Mouse (Mus musculus) limb, embryonic 14.5 days (tissue): Measurements from ENCODE around the gene Slc10a1. TPM values are rescaled to one million over a fixed set of nuclear protein-coding genes. Genes with fewer than 3 reads are reported as not detected.
"Not testable (repeated sequence)": the region's sequence is repeated elsewhere in the genome, so short reads cannot be mapped to it uniquely, and the experiment has no call there.

Source experiments
- ATAC-seq: fragments of 200-750 bp; cut with Nextera tagmentation; 2 replicates; pipeline ENCODE4 v1.8.0; 2017; ENCODE audit warnings: low read depth, moderate number of reproducible peaks, moderate TSS enrichment; ENCODE audit not compliant: low FRiP score
- DNase-seq: peaks from one replicate; pipeline ENCODE4 v3.0.0-alpha.2; 2015; ENCODE audit warnings: low spot score
- H3K27ac ChIP-seq: fragments of 300-500 bp; sonication (generic); replicated peaks from 2 replicates; pipeline ENCODE4 v1.5.1; 2014; ENCODE audit warnings: low read depth, mild to moderate bottlenecking, low read length, moderate library complexity, mixed read lengths
- H3K27me3 ChIP-seq: fragments of 300-500 bp; sonication (generic); 2 replicates; pipeline ENCODE4 v1.6.1; 2014; ENCODE audit warnings: low read length, mixed read lengths; ENCODE audit not compliant: control insufficient read depth, insufficient read depth
- H3K36me3 ChIP-seq: fragments of 300-500 bp; sonication (generic); 2 replicates; pipeline ENCODE4 v1.6.1; 2014; ENCODE audit warnings: mild to moderate bottlenecking, low read length, moderate library complexity, mixed read lengths; ENCODE audit not compliant: control insufficient read depth, insufficient read depth
- H3K4me1 ChIP-seq: fragments of 300-500 bp; sonication (generic); 2 replicates; pipeline ENCODE4 v1.6.1; 2014; ENCODE audit warnings: antibody characterized with exemption, low read length, mixed read lengths; ENCODE audit not compliant: control insufficient read depth, insufficient read depth
- H3K4me2 ChIP-seq: fragments of 300-500 bp; sonication (generic); replicated peaks from 2 replicates; pipeline ENCODE4 v1.6.1; 2014; ENCODE audit warnings: low read depth, mild to moderate bottlenecking, low read length, moderate library complexity; ENCODE audit not compliant: severe bottlenecking
- H3K4me3 ChIP-seq: fragments of 300-500 bp; sonication (generic); replicated peaks from 2 replicates; pipeline ENCODE4 v1.5.1; 2014; ENCODE audit warnings: low read length
- H3K9ac ChIP-seq: fragments of 300-500 bp; sonication (generic); 2 replicates; pipeline ENCODE4 v1.6.1; 2014; ENCODE audit warnings: mild to moderate bottlenecking, low read depth, low read length, moderate library complexity; ENCODE audit not compliant: severe bottlenecking
- H3K9me3 ChIP-seq: fragments of 300-500 bp; sonication (generic); 2 replicates; pipeline ENCODE4 v1.6.1; 2016; ENCODE audit warnings: low read length; ENCODE audit not compliant: control insufficient read depth
- POLR2A ChIP-seq: fragments of 200-500 bp; IDR thresholded peaks from 2 replicates; pipeline ENCODE4 v1.8.0; 2012; ENCODE audit warnings: inconsistent platforms, mild to moderate bottlenecking, moderate library complexity, borderline replicate concordance; ENCODE audit not compliant: insufficient read depth, insufficient read length; ENCODE audit errors: extremely low read depth
- WGBS: fragments of 180-500 bp; shearing (Covaris S2); extraction: QIAGEN DNeasy Blood & Tissue Kit; methylation state at CpG from one replicate; pipeline ENCODE4 v1.1.7; 2014; 5-methylcytosine and 5-hydroxymethylcytosine counted together
- polyA plus RNA-seq, 2 experiments: library from polyadenylated mRNA; depleted of rRNA in 1 of 2; stranded (reverse) in 1 of 2; unstranded in 1 of 2; fragments of >200 nt; fragmentation: Nextera tagmentation in 1 of 2; extraction: Ambion mirVana in 1 of 2; gene quantifications; 2 replicates each; pipeline versions ENCODE4 v1.2.1 to v1.2.3; 2012 to 2014

The Slc10a1 gene
- polyA plus RNA-seq, 2 experiments: 0.45 TPM; not detected in 1

DNA sequence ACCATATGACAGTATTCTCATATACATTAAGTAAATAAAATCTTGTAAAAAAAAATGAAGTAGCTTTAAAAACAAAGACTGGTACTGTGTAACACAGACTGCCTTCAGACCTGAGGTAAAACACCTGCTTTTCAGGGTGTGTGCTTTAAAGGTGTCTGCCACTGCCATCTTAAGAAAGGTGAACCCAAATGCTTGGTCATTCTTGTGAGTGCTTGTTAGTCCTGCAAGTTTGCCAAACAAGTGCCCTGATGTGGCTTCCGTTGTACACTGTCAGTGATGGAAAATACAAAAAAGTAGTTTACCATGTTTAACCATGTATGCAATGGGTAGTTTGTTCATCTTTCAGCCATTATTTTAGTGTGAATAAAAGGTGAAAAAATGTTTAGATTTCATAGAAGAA lies 16.0 kb downstream of the Slc10a1 start:
- peaks cover 90% of the 10 kb centered on the region for H3K36me3 ChIP-seq
- no peak overlapping the region for H3K4me3 ChIP-seq
- no peak overlapping the region for H3K27ac ChIP-seq
- H3K4me2 ChIP-seq: no peak overlapping the region
- H3K9ac ChIP-seq: no peak overlapping the region
- H3K27me3 ChIP-seq: no peaks in the 10 kb centered on the region
- TF ChIP-seq POLR2A: no peak
- peaks cover 2% of the 10 kb centered on the region; the same call in 1 of the 2 replicates for H3K4me1 ChIP-seq
- 100% methylated on average over 1 of the region's 1 CpGs for WGBS
- no peak for ATAC-seq
- no peak for DNase-seq
- H3K9me3 ChIP-seq: no peaks in the 10 kb centered on the region

DNA sequence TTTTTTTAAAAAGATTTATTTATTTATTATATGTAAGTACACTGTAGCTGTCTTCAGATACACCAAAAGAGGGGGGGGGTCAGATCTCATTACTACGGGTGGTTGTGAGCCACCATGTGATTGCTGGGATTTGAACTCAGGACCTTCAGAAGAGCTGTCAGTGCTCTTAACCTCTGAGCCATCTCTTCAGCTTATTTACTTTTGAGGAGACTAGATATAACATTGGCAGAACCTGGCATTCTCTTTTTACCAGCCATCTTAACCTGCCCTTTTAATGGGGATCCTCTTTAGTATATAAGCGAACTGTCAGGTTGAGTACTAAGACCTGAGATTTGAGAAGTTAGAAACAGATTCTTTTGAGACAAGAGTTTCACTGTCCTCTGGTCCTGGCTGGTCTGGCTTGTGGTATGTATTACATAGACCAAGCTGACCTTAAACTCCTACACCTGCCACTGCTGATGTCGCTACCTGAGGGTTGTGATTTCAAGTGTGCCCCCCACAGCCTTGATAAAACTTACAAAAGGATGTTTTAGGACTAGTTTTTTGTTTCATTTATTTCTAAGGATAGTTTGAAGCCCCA lies 16.8 kb downstream of the Slc10a1 start:
- Histone ChIP-seq H3K36me3 (peaks cover 90% of the 10 kb centered on the region), H3K4me1 (peaks cover 4% of the 10 kb centered on the region), H3K27me3 (no peaks in the 10 kb centered on the region), H3K4me3 (no peak overlapping the region), H3K9ac (no peak overlapping the region), H3K27ac (no peak overlapping the region), H3K4me2 (no peak overlapping the region), H3K9me3 (no peaks in the 10 kb centered on the region)
- ATAC-seq (no peak), DNase-seq (no peak)
- TF ChIP-seq POLR2A: no peak
- WGBS: 89% methylated on average over 3 of the region's 3 CpGs

DNA sequence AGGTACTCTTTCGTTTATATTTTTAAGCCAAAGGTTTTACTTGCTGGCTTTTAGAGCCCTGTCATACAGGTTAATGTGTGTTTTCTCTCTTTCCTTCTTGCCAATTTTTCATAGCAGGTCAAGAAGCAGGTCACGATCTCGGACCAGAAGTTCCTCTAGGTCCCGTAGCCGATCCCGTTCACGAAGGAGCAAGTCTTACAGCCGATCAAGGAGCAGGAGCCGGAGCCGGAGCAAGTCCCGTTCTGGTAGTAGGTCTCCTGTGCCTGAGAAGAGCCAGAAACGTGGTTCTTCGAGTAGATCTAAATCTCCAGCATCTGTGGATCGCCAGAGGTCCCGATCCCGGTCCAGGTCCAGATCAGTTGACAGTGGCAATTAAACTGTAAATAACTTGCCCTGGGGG lies 18.9 kb downstream of the Slc10a1 start:
- not testable (repeated sequence) for H3K27me3 ChIP-seq, H3K27ac ChIP-seq, H3K9ac ChIP-seq, DNase-seq, ATAC-seq, H3K4me3 ChIP-seq, H3K4me2 ChIP-seq, H3K9me3 ChIP-seq, H3K4me1 ChIP-seq
- 92% methylated on average over 15 of the region's 16 CpGs for WGBS
- H3K36me3 ChIP-seq: peaks cover 73% of the 10 kb centered on the region

DNA sequence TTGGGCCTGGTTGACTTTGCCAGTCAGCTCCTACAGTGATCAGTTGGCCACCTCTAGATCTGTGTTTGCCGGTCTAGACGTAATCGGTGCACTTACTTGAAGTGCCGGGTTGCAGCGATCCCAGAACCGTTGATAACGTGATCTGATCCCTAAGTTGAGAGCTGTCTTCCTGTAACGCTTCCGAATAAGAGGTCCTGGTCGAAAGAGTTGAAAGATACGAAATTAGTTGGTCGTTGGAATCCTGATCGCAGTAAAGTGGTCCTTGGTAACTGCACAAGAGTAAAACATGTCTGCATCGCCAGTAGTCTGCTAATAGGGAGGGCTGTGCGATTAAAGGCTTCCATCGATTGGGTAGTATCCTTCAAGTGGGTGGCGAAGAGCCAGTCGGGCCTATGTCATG lies 20.3 kb downstream of the Slc10a1 start:
- no peaks in the 10 kb centered on the region for H3K27me3 ChIP-seq
- H3K36me3 ChIP-seq: peaks cover 59% of the 10 kb centered on the region
- H3K27ac ChIP-seq: no peak overlapping the region
- ATAC-seq (no peak), DNase-seq (no peak)
- H3K4me3 ChIP-seq: no peak overlapping the region
- 92% methylated on average over 18 of the region's 18 CpGs for WGBS
- no peaks in the 10 kb centered on the region for H3K9me3 ChIP-seq
- no peak overlapping the region for H3K9ac ChIP-seq
- peaks cover 7% of the 10 kb centered on the region for H3K4me1 ChIP-seq
- no peak for TF ChIP-seq POLR2A
- H3K4me2 ChIP-seq: no peak overlapping the region

DNA sequence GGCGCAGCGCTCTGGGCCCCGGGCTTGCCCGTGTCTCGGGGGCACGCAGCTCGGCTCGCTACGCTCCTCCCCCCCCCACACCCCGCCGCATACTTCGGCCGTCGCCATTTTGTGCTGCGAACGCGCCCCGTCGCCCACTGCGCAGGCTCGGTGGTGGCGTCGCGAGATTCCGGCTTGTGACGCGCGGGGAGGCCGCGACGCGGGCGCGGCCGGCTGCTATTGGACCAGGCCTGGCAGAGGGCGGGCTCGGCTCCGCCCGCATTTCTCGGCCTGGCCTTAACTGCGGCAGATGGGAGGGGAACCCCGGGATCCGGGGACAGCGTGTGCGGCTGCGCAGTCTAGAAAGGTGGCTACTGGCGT lies 22.5 kb downstream of the Slc10a1 start:
- Histone ChIP-seq H3K9me3 (no peaks in the 10 kb centered on the region), H3K27me3 (no peaks in the 10 kb centered on the region), H3K4me2 (peak overlapping the region; percentile 71), H3K4me3 (peak overlapping the region; percentile 99), H3K27ac (peak overlapping the region; percentile 98), H3K4me1 (peaks cover 5% of the 10 kb centered on the region; the same call in 1 of the 2 replicates), H3K9ac (peak overlapping the region; percentile 99), H3K36me3 (peaks cover 38% of the 10 kb centered on the region)
- 0 out of 2 replicates have a peak, but pooled peaks have one; percentile 15 for TF ChIP-seq POLR2A
- under 1% methylated on average over 31 of the region's 47 CpGs for WGBS
- DNase-seq (peak; percentile 95), ATAC-seq (peak; percentile 95)
